Mouse (Mus musculus) layer of hippocampus, postnatal 10 days (tissue): ENCODE results near the gene Lrrc41. TPM values are rescaled to one million over a fixed set of nuclear protein-coding genes. Genes with fewer than 3 reads are reported as not detected.

Experiments used
- DNase-seq, 2 experiments: peaks; one replicate each; pipeline ENCODE4 v3.0.0; 2021; ENCODE audit warnings: low spot score in 2 of 2
- total RNA-seq, 2 experiments: library from RNA; stranded (reverse); gene quantifications; 2 replicates each; pipeline ENCODE4 v1.2.3; 2021

Lrrc41 gene
- total RNA-seq, 2 experiments from 2014 or later, result 51.9 to 52.8 TPM

DNA sequence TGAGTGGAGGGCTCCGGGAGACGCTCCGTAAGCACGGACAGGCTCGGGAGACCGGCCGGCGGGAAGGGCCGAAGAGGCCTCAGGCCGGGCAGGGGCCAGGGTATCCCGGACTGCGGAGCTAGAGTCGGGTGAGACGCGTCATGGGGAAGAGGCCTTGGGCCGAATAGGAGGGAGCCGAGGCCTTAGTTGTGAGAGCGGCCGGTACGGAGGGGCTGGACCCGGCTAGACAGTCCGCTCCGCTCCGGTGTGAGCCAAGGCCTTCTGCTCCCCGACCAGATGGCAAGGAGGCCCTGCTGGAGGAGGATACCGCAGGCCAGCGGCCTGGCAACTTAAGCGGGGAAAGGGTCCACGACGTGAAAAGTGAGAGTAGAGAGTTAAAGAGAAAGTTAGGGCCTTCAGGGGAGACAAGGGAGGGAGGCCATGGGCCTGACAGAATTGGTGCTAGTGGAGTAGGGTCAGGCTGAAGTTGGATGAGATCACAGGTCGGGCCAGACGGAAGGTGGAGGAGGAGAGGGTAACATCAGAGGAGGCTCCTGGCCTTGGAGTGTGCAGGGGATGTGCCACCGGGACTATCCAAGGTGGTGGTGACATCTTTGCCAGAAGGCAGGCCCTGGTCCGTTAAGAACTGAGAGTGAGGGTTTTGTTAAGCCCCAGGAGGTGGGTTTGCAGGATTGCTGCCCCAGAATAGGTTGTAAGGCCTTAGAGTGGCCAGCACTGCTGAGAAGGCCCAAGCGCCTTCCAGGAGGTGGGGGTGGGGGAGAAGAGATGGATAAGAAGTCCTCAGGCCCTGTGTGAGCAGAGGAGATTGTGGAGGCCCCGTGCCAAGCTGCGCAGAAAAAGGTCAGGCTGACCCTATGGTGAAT is 1.5 kb downstream of the Lrrc41 start:
- DNase-seq, result peak; percentile 55 to 64

DNA sequence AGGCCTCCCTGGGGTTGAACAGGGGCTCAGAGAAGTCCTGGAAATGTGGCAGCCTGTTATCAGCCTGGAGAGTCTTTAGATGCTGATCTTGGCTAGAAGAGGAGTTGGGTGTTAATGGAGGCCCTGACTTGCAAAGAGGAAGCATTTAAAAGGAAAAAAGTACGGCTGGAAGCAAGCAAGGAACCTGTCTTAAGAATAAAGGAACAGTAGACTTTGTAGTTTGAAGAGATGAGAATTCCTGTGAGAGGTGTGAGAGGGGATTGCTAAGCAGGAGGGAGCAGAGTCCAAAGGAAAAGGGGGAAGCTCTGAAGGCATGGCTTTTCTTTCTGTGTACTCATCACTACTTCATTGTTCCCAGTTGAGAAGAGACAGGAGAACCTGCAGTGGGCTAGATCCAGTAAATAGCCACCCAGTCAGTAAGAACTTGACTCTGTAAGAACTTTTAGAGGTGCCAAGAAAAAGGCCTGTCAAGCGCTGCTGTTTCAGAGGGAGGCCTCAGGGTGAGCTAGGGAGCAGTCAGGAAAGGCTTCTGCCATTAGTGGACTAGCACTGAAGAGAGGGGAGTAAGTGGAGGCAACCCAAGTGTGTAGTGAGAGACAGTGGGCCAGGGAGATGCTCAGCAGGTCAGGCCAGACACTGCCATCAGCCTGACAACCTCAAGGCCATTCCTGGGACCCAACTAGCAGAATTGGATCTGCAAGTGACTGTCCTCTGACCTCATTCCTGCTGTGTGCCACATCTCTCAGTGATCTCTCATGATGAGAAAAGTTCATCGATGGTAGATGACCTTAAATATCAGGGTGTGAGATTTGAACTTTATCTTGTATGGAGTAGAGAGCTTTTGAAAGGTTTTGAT is 2.4 kb downstream of the Lrrc41 start:
- no peak for DNase-seq

DNA sequence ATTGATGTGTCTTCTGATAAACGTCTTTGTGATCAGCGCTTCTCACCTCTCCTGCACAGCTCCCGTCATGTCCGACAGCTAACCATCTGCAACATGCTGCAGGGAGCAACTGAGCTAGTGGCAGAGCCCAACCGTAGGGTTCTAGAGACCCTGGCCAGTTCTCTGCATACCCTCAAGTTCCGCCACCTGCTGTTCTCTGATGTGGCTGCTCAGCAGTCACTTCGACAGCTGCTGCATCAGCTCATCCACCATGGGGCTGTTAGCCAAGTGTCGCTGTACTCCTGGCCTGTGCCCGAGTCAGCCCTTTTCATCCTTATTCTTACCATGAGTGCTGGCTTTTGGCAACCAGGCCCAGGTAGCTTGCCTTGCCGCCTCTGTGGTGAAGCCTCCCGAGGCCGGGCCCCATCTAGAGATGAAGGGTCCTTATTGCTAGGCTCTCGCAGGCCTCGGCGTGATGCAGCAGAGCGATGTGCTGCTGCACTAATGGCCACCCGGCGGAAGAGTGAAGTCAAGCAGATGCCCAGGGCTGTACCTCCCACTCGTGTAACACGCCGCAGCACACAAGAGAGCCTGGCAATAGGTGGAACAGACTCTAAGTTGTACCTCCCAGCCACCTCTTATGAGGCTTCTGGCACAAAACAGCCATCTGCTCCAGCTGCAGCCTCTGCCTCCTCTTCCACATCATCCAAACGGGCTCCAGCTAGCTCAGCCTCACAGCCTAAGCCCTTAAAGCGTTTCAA is 13.6 kb downstream of the Lrrc41 start:
- no peak for DNase-seq

DNA sequence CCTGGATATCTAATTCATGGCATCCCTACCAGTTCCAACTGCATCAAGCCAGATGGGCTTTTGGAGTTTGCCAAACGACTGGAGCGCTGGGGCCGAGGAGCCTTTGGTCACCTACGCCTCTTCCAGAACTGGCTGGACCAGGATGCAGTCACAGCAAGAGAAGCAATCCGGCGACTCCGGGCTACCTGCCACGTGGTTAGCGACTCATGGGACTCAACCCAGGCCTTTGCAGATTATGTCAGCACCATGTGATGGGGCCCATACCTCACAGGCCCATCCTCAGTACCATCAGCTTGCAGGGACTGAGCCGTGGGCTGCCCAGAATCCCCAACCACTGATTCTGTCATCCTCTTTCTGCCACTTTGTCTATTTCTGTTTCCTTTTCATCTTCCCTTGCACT is 21.2 kb downstream of the Lrrc41 start:
- DNase-seq, result no peak

DNA sequence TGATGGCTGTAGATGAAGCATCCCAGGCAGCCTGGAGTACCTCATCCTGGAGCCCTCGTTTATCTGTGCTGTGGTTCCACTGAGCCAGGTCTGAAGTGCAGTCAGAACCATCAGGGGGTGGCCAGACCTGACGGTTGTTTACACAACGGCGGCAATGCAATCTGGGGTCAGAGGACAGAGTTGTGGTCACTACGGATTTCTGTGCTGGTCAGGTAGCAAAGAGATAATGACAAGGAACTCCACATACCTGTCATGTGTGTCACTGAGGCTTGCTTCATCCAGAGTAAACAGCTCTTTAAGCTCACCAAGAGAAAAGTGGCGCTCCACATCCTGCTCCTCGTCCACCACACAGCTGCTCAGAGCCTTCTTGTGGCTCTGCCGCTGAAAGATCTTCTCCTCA is 22.1 kb downstream of the Lrrc41 start:
- DNase-seq, result no peak

DNA sequence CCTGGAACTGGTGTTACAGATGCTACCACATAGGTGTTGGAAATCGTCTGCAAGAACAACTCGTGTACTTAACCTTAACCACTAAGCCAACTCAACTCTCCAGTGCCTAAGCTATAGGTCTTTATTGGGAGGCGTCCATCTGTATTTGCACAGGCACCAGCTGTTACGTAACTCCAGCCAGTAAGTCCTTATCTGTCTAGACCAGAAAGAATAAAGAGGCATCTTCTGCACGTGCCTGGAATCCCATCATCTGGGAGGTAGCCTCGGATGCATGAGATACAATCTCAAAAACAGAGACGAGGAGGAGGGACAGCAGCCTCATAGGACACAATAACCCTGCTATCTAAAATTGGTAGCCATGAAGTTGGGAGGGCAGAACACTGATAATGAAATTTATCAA is 25.9 kb downstream of the Lrrc41 start:
- no peak for DNase-seq

DNA sequence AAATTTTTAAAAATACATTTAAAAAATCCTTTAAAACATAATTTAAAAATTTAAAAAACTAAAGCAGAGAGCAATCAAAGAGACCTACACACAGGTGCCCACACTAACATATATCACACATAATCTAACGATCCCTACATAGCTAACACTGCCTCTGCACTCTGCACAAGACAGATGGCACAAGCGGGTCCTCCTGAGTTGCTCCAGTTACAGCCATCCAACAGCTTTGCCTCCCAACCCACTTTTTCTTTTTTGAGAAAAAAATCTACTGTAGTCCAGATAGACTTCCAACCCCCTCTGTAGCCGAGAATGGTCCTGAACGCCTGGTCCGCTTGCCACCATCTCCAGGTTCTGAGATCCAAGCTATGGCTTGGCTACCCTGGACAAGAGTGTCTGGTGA is 30.2 kb downstream of the Lrrc41 start:
- no peak for DNase-seq

DNA sequence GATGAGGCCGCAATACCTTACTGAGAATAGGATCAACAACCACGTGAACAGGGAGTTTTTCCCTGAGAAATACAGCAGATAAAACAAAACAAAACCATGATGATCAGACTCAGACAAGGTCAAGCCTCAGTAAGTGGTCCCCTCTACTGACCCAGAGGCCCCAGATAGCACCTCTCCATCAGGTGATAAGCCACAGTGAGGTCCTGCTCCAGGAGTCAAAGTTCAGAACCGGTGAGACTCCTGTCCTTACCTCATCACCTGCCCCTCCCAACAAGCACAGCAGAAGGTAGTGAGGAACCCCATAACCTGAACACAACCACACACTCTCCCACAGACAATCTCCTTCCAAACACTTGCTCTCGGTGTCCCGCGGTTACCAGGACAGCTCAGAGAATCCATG is 35.6 kb downstream of the Lrrc41 start:
- no peak for DNase-seq

DNA sequence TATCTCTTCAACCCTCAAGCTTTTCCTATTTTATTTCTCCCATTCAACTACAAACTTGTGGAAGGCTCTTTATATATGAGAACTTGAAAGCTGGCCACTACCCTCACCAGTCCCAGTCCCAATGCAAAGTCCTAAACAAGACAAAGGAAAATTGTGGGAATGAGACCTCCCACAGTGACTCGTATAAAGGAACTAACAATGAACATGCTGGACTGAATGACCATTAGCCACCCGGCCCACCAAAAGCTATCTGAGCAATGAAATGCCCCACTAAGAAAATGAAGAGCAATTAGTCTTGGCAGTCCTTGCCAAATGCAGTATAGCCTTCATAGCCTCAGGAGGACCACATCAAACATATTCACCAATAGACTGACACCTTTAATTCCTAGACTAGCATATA is 36.4 kb downstream of the Lrrc41 start:
- no peak for DNase-seq

DNA sequence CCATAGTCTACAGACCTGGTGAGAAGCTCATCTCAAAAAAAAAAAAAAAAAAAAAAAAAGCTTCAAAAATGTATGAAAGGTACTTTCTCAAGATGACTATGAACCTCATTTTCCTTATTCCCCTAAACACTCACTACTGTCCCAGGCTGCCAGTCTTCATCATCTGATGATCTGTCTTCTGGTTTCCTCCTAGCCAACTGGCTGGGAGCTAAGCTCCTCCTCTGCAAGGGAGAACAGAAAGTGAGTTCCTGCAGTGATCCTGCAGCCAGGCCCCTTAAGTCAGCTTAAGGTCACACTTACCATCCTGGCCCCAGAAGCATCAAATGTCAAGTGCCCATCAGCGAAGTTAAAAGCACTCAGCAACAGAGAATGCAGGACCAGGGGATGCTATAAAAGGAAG is 47.7 kb downstream of the Lrrc41 start:
- no peak for DNase-seq

DNA sequence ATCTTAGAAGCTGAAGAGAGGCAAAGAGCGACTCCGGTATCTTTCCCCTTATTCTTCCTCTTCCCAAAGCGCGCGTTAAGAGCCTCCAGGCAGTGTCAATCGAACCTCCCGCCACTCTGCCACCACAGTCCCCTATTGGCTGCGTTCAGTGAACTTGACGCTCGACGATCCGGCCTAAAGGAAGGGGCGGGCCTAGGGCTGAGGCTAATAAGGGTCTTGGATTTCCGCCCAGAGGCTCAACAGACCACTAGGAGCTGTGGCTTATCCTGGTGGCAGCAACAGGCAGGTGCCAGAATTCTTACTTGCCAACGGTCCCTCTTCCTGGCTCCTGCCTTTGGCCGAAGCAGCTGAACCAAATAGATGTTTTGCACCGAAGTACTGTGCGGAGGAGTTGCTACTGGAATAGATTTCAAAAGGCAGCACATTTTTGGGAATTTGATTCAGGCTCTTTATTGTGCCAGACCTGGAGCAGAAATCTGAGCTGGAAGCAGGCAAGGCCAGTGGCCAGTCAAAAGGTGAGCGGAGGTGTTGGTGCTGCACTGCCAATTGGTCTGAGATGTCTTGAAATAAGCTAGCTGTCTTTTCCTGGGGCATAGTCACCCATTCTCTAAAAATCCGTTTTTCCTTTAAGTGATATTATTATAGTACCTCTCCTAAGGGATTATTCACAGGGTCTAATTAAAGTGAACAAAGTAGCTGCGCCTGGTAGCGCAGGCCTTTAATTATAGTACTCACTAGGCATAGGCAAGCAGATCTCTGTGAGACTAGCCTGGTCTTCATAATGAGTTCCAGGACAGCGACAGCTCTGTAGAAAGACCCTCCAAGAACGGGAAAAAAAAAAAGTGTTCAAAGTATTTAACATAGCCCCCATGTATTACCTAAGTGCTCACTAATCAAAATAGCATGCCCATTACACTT is 48.8 kb downstream of the Lrrc41 start, which contains the start of the genes Rad54l and Pomgnt1:
Rad54l (minus strand) TSS at position 89 of the 918 bp plus-strand sequence.
Pomgnt1 (plus strand) TSS at position 239 of the 918 bp plus-strand sequence.
- peak; percentile 65 to 80 for DNase-seq

DNA sequence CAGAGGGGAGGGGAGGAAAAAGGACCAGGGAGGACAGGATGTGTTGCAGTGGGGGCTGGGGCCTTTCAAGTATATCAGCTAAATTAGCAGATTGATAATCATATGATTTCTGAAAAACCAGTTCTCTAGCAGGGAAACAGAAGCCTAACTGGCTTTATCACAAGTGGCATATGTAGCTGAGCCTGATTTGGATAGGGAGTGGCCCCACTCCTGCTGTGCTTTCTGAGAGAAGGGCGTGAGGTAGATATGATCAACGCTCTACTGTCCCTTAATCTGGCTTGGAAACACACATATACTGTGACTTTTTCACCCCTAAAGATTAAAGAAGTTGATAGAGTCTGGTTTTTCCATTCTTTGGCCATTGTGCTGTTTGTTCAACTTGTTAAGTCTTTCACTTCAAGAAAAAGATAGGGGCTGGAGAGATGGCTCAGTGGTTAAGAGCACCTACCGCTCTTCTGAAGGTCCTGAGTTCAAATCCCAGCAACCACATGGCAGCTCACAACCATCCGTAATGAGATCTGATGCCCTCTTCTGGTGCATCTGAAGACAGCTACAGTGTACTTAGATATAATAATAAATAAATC is 50.8 kb downstream of the Lrrc41 start:
- DNase-seq, result no peak

DNA sequence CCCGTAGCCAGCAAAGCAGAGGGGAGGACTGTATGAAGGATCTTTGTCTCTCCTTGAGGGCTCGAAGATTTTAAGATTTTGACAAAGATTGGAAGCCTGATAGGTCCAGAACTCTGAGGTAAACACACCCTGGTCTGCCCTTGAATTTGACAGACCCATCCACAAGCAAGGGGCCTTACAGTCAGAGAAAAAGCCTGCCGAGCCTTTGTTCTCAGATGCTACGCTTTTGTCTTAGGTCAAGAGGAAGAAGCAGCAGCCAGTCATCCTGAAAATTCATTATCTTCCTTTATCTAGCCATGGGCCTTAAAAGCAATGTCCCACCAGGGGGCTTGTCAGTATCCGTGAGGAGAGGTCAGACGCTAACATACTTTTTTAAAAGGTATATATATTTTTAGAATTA is 52.9 kb downstream of the Lrrc41 start:
- no peak for DNase-seq

DNA sequence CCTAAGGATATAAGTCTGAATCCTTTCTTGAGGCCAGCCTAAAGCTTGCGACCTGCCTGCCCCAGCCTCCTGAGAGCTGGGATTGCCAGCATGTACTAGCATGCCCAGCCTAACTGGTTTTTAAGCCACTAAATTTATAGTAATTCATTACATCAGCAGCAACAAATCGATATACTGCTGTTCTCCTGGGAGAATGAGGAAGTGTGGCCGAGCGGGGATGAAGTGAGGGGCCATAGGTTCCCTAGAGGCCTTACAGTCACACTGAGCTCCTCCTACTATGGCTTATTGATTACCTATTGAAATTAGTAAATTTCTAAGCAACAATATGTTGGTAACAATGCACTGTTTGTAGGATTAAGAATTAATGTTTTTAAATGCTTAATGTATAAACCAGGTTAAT is 58.1 kb downstream of the Lrrc41 start:
- no peak for DNase-seq

DNA sequence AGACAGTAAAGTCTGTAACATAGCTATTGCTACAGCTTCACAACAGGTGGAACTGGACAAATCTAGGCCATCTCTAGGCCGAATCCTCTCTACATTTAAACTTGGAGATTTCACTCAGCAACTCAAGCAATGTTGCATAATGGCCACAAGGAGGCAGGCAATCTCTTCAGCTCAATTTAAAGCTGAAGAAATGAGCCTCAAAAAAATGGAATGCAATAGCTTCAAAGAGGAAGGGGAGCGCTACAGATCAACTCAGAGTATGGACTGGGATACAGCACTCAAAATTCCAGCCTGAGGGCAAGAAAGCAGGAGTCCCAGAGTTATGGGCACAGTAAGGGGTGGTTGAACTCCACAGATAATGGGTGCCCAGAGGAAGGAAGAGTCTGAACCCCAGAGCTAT is 59.9 kb downstream of the Lrrc41 start:
- DNase-seq, result no peak

DNA sequence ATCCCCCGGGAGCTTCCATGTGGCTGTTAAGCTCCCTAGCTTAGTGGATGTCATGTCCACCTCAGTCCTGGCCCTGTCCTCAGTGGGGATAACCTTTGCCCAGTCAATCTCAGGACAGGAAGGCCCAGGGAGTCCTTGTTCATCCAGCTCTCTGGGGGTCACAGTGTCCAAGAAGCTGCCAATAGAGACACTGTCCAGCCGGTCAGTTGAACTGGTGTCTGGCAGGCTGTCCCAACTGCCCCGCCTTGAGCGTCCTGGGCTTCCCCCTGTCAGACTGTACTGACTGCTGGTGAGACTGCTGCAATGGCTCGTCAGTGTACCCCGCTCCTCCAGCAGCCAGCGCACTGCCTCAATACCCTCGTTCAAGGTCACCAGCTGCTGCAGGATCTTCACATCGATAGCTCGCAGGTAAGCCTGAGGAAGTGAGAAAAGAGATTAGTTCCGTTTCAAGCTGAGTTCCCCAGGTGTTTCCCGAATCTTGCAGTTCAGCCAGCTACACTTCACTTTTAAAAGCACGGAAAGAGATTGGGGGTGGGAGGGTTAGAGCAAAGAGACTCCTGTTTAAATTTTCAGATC is 62.4 kb downstream of the Lrrc41 start:
- DNase-seq, result no peak

DNA sequence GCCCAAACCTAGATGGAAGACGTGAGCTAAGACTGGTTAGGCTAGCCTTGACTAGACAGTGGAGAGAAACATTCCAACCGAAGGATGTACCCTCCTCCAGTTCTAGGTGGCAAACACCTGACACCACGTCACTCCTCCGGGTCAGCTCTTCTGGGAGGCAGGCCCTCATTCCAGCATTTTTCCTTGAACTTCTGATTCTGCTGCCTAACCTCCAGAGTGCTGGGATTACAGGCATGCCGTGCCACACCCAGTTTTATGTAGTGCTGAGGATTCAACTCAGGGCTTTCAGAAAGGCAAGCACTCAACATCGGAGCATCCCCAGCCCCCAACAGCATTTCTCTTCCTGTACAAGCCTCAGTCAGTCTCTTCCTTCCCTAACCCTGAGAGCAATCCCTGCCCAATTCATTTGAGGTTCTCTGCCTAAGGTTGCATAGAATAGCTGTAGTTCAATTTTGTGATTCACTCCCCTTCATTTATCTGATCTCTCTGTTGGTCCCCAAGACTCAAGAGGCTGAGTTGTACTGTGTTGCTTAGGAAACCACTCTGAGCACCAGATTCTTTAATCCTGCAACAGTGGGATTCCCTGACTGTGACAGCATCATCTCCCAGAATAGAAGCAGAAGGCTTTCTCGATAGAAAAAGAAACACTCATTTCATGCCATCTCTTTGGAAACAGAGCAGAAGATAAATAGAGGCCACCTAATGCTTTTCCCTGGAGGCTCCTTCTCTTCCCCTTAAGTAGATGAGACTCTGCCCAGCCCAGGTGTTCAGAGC is 65.9 kb downstream of the Lrrc41 start:
- no peak for DNase-seq

DNA sequence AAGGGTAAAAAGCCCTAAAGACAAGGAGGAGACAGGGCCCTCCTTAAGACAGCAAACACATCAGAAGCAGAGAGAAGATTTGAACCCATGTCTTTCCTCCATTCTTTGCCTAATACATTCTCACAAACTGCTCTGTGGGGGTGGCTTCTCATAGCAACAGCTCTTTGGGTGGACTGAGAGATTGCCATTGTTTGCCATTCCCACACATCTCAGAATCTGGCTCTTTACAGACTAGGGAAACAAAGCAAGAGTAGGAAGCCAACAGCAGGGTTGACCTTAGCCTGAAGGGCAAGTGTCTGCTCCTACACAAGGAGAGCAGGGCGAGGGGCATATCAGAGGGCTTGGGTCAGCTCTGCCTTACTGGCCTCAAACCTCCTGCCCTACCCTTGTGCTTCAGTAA is 66.7 kb downstream of the Lrrc41 start:
- no peak for DNase-seq

DNA sequence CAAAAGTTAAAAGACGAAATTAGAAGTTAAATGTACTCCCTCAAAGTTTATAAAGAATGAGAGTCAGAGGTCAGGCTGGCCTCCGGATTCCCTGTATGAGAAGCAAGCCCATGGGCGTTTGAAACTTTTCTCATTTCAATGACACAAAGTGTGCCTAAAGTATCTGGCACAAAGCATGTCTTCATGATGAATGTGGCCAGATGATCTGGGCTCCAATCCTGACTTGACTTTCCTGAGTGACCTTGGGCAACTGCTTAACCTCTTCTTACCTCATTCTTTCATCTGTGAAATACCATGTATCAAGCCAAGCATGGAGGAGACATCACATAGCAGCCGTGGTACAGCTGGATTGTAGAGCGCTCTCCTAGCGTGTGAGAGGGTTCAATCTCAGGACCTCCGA is 67.2 kb downstream of the Lrrc41 start:
- DNase-seq, result no peak
